Mouse (Mus musculus) stomach, postnatal 0 days (tissue): ENCODE data around the gene Txndc9.

Source experiments
- CTCF ChIP-seq: IDR thresholded peaks from 2 replicates; pipeline ENCODE4 v1.5.1; 2016; ENCODE audit warnings: antibody characterized with exemption, low read depth, mild to moderate bottlenecking, moderate library complexity
- EP300 ChIP-seq: optimal IDR thresholded peaks from 2 replicates; pipeline ENCODE3; 2016; ENCODE audit warnings: antibody characterized with exemption

- TF ChIP-seq EP300 (no peak), CTCF (no peak)
Observed at GRCm38 (mm10) chr1:37957659-37958058, 40.0 kb downstream of the Txndc9 start, which contains the start of gene Lyg1.
